Mouse (Mus musculus) frontal cortex, adult 2 months (tissue): Measurements from ENCODE around the gene Lyz2. TPM values are rescaled to one million over a fixed set of nuclear protein-coding genes. Genes with fewer than 3 reads are reported as not detected.
"Not testable (repeated sequence)": the region's sequence is repeated elsewhere in the genome, so short reads cannot be mapped to it uniquely, and the experiment has no call there.

ENCODE experiments used
- DNase-seq, 2 experiments: peaks; one replicate each; pipeline ENCODE4 v3.0.0; 2022; ENCODE audit warnings: low spot score in 1 of 2; ENCODE audit errors: extremely low spot score in 1 of 2
- polyA plus RNA-seq: library from polyadenylated mRNA; depleted of rRNA; stranded (reverse); fragments of >200 nt; gene quantifications from 2 replicates; pipeline ENCODE4 v1.2.3, GENCODE M21; 2012

Gene Lyz2
- polyA plus RNA-seq, 1 experiment, result 18.9 TPM

DNA sequence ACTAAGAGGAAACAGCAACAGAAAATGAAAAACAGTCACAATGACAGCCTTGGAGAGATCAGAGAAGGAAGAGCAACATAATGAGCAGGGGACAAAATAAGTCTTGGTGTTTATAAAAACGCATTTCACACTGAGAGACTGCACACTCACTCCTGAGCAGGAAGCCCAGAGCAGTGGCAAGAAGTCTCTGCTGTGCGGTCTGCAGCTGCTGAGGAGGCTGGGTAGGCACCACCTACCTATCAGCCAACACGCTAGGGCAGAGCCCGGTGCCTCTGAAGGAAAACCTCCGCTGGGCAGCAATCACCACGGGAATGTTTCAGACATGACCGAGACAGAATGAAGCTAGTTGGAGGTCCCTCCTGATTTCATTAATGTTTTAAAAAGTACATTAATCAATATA lies 3.5 kb upstream of the Lyz2 start:
- not testable (repeated sequence) for DNase-seq

DNA sequence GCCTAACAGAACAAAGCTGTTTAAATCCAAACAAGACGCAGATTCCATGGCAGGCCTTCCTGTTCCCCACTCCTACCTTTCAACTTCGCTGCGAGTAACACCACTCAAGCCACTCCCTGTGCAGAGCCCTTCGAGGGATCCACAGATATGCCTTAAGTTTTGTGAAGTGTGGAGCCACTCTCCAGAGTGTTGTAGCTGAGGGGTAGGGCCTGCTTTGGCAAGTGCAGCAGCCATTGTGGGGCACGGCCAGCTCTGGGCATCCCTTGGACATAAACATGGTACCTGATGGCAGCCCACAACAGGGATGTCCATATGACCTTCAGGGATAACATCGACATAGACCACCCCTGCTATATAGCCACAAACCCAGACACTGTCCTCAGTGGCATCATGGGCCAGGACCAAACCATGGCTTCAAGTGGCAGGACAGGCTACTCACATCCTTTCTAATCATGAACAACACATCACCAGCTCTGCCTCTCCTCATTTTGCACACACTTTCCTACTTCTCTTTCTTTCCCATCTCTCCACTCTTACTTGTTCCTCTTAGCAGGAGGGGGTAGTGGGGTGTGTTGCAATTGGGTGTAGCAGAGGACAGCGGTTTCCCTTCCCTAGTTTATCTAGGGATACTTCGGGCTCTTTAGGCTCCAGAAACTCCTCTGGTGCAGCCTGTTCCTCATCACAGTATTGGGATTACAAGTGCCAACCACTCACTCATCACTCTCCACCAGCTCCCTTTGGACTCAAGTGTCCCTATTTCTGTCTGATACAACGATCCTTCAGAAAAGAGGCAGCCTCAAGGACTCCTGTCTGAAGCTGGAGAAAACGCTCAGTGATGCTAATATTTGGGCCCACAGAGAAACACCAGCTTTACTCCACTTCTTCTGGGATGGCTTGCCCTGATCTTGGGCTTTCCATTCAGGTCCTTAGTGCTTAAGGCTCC lies 2.7 kb upstream of the Lyz2 start:
- DNase-seq, result no peak

DNA sequence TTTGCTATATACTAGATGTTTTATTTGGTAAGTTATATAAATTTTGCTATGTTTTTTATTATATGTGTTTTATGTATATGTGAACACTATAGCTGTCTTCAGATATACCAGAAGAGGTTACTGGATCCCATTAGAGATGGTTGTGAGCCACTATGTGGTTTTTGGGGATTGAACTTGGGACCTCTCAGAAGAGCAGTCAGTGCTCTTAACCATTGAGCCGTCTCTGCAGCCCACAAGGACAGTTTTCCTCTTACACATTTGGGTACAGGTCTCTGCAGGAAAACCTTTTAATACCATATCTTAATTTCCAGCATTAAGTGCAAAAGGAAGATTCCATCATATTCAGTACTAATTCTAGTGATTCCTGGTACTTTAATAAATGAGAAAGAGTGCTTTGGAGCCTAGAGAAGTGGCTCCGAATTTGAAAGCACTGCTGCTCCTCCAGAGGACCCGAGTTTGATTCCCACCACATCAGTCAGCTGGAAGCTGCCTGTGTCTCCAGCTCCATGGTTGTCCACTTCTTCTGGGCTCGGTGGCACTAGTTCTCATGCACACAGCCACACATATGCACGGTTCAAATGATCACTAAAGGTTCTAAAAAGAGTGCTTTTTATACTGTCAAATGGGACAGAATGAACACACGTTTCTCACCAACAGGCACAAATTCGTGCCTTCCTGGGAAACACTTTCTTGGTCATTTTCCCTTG lies 1.9 kb upstream of the Lyz2 start:
- no peak for DNase-seq

DNA sequence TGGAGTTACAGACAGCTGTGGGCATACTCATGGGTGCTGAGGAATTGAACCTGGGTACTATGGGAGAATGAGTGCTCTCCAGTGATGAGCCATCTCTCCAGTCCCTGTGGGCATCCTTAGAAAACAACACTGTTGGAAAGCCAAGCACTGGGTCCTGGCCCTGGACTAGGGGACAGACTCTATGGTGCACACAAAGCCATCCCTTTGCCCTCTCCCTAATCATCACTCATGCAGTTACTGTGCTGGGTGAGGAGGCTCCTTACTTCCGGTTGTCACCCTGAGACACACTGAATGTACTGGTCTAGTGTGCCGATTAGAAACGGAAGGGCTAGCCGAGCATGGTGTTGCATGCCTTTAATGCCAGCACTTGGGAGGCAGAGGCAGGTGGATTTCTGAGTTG lies 1.1 kb upstream of the Lyz2 start:
- not testable (repeated sequence) for DNase-seq

DNA sequence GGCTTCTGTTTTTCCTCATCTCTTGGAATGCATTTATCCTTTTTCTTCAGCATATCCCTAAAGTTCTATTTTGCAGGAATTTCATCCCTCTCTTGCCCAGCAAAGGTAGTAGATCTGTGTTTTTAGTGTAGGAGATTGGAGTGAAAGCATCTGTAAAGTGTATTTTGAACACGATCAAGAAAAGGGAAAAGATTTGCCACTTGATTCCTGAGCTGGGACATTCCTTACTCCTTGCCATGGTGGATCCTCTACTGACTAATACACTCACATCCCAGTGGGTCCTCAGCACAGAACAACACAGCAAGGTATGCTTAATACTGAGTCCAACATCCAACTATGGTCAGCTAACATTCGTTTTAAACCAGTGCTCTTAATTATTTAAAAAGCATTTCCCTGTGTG lies 430 bp upstream of the Lyz2 start:
- DNase-seq, result no peak

DNA sequence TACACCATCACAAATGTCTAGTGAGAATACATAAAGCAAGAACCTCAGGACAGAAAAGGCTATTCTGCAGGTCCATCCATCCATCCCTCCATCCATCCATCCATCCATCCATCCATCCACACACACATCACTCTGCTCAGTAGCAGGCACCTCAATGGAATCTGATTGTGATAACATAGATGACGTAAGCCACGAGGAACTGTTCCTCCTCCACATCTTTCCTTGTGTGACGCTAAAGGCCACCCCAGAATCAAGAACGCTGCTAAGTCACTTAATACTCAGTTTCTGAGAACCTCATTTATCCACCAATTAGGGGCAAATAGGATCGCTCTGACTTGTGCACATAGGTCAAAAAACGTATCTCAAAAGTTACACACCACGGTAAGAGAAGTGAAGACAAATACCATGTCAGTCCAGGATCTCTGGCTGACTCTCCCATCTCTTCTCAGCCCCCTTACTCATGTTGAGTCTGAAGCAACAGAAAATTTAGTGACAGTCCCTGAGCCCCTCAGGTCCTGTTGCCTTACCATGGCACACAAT lies 670 bp downstream of the Lyz2 start:
- no peak for DNase-seq

DNA sequence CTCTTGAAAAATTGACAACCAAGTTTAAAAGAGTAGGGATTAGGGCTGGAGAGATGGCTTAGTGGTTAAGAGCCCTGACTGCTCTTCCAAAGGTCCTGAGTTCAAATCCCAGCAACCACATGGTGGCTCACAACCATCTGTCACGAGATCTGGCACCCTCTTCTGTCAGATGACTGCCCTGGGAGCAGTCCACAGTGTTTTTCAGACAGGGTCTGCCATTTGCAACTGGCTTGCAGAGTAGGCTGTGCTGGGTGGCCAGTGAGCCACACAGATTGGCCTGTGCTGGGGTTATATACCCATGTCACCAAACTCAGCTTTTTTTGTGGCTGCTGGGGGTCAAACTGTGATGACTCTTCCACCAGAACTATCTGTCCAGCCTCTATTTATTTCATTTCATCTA lies 2.1 kb downstream of the Lyz2 start:
- DNase-seq, result no peak

DNA sequence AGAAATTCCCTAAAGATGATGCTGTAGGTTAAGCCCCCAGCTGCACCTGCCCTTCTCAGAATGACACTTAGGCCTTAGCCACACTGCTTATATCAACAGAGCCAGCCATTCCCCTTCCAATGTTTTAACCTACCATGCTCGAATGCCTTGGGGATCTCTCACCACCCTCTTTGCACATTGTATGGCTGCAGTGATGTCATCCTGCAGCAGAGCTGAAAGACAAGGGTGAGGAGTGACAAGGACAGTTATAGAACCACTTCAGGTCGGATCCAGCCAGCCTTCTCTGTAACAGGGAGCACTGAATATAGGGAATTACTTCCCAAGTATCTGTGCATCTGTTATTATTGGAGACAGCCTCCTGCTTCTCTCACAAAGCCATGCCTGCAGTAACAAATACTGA lies 3.6 kb downstream of the Lyz2 start:
- DNase-seq, result not testable (repeated sequence)

DNA sequence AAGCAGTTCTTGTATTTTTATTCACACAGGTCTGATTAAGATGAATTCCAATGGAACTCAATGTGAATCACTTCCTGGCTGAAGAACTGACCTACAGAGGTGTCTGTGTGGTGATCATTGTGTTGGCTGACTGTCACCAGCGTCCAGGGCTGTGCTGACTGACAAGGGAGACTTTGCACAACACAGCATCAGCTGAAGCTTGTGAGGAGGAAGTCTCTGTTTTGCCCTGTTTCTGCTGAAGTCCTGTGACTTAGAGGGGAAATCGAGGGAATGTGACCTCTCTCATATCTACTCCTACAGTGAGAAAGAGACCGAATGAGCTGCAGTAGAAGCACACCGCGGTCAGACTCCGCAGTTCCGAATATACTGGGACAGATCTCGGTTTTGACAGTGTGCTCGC lies 4.3 kb downstream of the Lyz2 start:
- DNase-seq, result not testable (repeated sequence)

DNA sequence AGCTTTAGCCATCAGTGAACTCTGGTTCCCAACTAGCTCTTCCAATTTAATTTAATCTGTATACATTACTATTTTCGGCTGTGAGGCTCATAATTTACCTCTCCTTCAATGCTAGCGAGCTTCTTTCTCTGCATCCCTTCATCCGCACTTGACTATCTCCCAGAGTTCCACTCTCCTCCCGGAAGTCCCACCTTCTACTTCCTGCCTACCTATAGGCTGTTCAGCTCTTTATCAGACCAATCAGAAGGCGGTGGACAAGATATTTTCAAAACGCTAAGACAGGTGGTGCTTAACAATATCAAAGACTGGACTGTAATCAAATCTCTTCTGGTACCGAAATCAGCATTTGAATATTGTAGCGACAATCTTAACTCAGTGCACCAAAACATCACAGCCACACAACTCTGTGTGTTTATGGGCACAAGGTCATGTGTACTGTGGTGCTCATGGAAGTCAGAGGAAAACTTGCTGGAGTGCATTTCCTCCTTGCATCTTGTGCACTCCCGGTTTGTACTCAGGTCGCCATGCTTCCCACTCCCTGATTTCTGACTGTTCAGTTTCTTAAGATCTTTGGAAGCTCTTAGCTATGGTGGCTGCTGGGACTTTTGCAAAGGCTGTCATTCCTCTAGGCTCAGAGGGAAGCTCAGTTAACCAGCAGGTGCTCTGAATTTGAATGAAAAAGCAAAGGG lies 6.3 kb downstream of the Lyz2 start:
- DNase-seq, result no peak

DNA sequence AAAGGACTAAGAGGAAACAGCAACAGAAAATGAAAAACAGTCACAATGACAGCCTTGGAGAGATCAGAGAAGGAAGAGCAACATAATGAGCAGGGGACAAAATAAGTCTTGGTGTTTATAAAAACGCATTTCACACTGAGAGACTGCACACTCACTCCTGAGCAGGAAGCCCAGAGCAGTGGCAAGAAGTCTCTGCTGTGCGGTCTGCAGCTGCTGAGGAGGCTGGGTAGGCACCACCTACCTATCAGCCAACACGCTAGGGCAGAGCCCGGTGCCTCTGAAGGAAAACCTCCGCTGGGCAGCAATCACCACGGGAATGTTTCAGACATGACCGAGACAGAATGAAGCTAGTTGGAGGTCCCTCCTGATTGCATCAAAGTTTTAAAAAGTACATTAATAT lies 7.5 kb downstream of the Lyz2 start:
- DNase-seq, result not testable (repeated sequence)

DNA sequence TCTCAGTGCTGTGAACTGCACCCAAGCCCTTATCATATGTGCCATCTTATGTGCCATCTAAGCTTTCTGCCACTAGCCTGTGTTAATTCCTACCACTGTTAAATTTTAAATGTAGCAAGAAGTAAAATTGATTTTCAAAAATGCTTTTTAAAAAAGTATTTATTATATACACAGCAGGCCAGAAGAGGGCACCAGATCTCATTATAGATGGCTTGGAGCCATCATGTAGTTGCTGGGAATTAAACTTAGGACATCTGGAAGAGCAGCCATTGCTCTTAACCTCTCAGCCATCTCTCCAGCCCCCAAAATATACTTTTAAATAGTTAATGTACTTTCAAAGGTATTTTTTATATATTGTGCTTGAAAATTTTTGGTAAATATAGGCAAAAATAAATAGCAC lies 10.1 kb downstream of the Lyz2 start:
- no peak for DNase-seq

DNA sequence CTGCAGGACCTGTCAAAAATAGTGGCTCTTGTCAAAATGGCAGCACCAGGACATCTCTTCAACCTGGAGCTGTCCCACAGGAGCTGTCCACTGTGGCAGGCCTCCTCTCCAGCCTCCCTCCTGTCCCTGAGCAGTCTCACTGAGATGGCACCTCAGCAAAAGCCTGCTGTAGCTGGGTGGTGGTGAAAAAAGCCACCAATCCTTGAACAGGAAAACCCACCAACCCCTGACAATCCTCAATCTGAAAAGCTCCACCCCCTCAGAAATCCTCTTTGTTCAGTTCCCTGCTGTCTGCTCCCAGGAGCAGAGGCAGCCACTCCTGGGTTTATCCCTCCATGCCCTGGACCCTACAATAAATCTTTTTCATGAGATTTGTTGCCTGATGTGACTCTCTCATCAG lies 22.3 kb downstream of the Lyz2 start:
- no peak for DNase-seq

DNA sequence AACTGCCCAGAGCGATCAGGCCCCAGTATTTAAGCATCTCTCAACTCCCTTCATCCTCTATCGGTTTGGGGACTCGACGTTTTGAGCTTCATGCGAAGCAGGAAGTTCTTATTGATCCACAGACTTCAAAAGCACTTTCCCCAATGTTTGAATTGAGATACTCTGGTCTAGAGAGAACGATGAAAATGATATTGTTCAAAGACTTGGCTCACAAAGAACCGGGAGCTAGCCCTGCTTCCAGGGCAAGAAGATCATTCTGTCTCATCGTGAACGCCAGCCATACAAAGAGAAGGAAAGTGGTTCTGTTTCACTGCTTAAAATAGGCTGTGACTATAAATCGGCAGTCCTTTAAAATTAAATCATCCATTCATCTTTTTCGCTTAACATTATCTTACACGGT lies 43.5 kb downstream of the Lyz2 start, which contains the start of gene 9530003J23Rik:
Gene 9530003J23Rik, minus strand, starts transcription at position 101 of the 400 bp plus-strand sequence.
- DNase-seq, result no peak

DNA sequence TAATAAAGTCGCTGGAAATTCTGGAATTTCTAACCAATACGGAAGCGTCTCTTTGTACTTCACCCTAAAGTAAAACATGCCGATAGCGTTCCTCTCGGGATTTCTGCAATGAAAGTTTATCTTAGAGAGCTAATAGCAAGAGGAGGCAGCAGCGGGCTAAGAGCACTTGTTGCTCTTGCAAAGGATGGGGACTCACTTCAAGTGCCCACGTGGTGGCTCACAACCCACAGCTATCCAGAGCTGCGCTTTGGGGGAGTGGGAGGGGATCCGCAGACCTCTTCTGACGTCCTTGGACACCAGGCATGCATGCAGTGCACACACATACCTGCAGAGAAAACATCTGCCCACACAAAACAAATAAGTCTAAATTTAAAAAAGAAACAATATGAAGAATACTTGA lies 46.3 kb downstream of the Lyz2 start:
- no peak for DNase-seq

DNA sequence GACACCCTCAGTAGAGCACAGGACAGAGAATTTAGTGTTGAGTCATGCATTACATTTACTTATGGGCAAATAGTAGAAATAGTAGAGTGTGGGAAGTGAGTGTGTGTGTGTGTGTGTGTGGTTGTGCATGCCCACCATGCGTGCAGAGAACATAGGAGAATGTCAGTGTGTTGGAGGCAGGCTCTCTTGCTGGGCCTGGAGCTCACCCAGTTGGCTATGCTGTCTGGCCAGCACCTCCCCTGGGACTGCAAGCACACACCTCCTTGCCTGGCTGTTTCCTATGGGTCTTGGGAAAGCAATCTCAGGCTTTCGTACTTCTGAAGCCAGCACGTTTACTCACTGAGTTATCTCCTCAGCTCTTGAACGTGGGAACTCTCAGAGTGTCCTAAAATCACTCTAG lies 47.3 kb downstream of the Lyz2 start:
- DNase-seq, result no peak

DNA sequence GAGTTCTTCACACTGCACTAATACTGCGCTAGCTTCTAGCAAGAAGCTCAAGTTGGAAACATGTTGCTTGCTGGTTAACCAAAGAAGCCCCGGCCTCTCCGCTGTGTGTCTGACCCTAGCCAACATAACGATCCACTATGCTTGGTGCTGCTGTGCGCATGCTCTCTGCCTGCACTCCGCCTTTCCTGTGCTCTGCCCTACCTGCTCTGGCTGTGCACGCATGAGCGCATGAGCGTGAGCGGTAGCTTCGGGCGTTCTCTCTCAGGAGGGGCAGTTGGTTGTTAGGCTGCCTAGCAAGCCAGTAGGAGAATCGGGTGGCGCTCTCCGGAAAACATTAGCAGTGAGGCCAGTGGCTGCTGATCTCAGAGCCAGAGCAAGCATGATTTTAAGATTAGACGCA lies 52.3 kb downstream of the Lyz2 start:
- DNase-seq, result no peak
